Mouse (Mus musculus) CD4-positive, CD25-positive, alpha-beta regulatory T cell, adult 2 months (primary cell): ENCODE data around the gene Defa28.
"Not testable (repeated sequence)": the region's sequence is repeated elsewhere in the genome, so short reads cannot be mapped to it uniquely, and the experiment has no call there.

Experiments
- DNase-seq: peaks from one replicate; pipeline ENCODE4 v3.0.0-alpha.2; 2012; ENCODE audit warnings: low read depth, low spot score

Defa28 gene

GRCm38 (mm10) chr8:21582706-21583105 is at the start of gene Defa28:
TSS of gene Defa28 (plus strand) at chr8:21583006.
- DNase-seq = not testable (repeated sequence)

- DNase-seq = not testable (repeated sequence)
These were observed 17.7 kb upstream of the Defa28 start, which contains the start of gene Defa37 for GRCm38 (mm10) chr8:21565086-21565485. TSS of gene Defa37 (plus strand) at chr8:21565386.

DNA sequence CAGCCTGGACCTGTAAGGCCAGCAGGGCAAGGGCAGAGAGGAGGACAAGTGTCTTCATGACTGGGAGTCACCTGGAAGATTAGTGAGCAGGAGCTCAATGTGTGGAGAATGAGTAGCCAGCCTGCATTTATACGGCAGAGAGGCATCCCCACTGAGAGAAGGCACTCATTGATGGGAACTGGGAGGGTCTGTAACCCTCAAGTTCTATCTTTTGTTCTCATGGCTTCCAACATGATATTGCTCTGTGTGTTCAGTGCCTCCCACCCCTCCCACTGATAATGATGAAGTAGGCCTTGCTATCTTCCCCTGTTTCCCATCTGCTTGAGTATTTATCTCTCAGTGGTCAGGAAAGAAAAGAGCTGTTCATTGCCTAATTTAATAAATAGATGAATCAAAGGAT is 11.6 kb downstream of the Defa28 start, which contains the start of gene Gm7861:
Gene Gm7861 (minus strand): TSS at position 101 of the 400 bp plus-strand sequence.
- DNase-seq = not testable (repeated sequence)

DNA sequence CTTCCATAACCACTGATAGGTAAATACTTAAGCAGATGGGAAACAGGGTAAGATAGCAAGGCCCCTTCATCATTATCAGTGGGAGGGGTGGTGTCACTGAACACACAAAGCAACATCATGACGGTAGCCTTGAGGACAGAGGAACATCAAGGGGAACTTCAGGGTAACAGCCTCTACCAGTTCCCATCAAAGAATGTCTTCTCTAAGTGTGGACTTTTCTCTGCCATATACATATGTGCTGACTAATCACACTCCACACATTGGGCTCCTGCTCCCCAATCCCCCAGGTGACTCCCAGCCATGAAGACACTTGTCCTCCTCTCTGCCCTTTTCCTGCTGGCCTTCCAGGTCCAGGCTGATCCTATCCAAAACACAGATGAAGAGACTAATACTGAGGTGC is 35.1 kb downstream of the Defa28 start, which contains the start of gene Defa26:
Gene Defa26 (plus strand): TSS at position 301 of the 400 bp plus-strand sequence.
- not testable (repeated sequence) for DNase-seq
